Mouse (Mus musculus): Measurements from ENCODE around the gene Hoxd3. TPM values are rescaled to one million over a fixed set of nuclear protein-coding genes. Genes with fewer than 3 reads are reported as not detected.

The Hoxd3 gene
- polyA plus RNA-seq, 1 experiment from 2014 or later = not detected

- Histone ChIP-seq H3K36me3 (ENCODE audit: insufficient read depth, low read length) (no peaks in the 10 kb centered on the region), H3K9me3 (ENCODE audit: low read length) (no peaks in the 10 kb centered on the region), H3K27me3 (replicated peaks; ENCODE audit: insufficient read depth, low read length) (peaks cover 88% of the 10 kb centered on the region), H3K9ac (replicated peaks; ENCODE audit: low read depth) (no peak overlapping the region), H3K4me1 (ENCODE audit: insufficient read depth, low read depth, low read length) (peaks cover 5% of the 10 kb centered on the region; the same call in 1 of the 2 replicates), H3K27ac (ENCODE audit: low read length) (no peak overlapping the region), H3K4me2 (replicated peaks; ENCODE audit: low read depth, low read length) (peak overlapping the region; percentile 48), H3K4me3 (ENCODE audit: low read depth, low read length) (peak overlapping the region; percentile 28; the same call in 1 of the 2 replicates)
- ATAC-seq = peak; percentile 21; the same call in 1 of the 2 replicates
- no peak for DNase-seq (ENCODE audit: low spot score)
- 4% methylated on average over 55 of the region's 78 CpGs for WGBS
- no peak for TF ChIP-seq EP300 (IDR thresholded peaks at IDR 0.05)
- no peak for TF ChIP-seq CTCF (IDR thresholded peaks at IDR 0.05)
These were observed 29.9 kb upstream of the Hoxd3 start for GRCm38 (mm10) chr2:74681594-74682531.

GRCm38 (mm10) chr2:74682796-74683195 lies 28.9 kb upstream of the Hoxd3 start:
- Histone ChIP-seq H3K9ac (replicated peaks; ENCODE audit: low read depth) (no peak overlapping the region), H3K4me2 (replicated peaks; ENCODE audit: low read depth, low read length) (peak overlapping the region; percentile 48), H3K4me3 (ENCODE audit: low read depth, low read length) (peak overlapping the region; percentile 28), H3K27ac (ENCODE audit: low read length) (no peak overlapping the region), H3K27me3 (replicated peaks; ENCODE audit: insufficient read depth, low read length) (peaks cover 90% of the 10 kb centered on the region), H3K36me3 (ENCODE audit: insufficient read depth, low read length) (no peaks in the 10 kb centered on the region), H3K4me1 (ENCODE audit: insufficient read depth, low read depth, low read length) (peaks cover 5% of the 10 kb centered on the region; the same call in 1 of the 2 replicates), H3K9me3 (ENCODE audit: low read length) (no peaks in the 10 kb centered on the region)
- TF ChIP-seq CTCF (IDR thresholded peaks at IDR 0.05) = no peak
- TF ChIP-seq EP300 (IDR thresholded peaks at IDR 0.05) = no peak
- ATAC-seq = no peak
- under 1% methylated on average over 34 of the region's 51 CpGs for WGBS
- DNase-seq (ENCODE audit: low spot score) = no peak

GRCm38 (mm10) chr2:74683471-74683951 lies 28.2 kb upstream of the Hoxd3 start:
- Histone ChIP-seq H3K27ac (ENCODE audit: low read length) (no peak overlapping the region), H3K9ac (replicated peaks; ENCODE audit: low read depth) (no peak overlapping the region), H3K27me3 (replicated peaks; ENCODE audit: insufficient read depth, low read length) (peaks cover 91% of the 10 kb centered on the region), H3K4me3 (ENCODE audit: low read depth, low read length) (no peak overlapping the region), H3K4me1 (ENCODE audit: insufficient read depth, low read depth, low read length) (peaks cover 5% of the 10 kb centered on the region; the same call in 1 of the 2 replicates), H3K9me3 (ENCODE audit: low read length) (no peaks in the 10 kb centered on the region), H3K4me2 (replicated peaks; ENCODE audit: low read depth, low read length) (no peak overlapping the region), H3K36me3 (ENCODE audit: insufficient read depth, low read length) (no peaks in the 10 kb centered on the region)
- TF ChIP-seq EP300 (IDR thresholded peaks at IDR 0.05) (no peak), CTCF (IDR thresholded peaks at IDR 0.05) (no peak)
- no peak for DNase-seq (ENCODE audit: low spot score)
- ATAC-seq = no peak
- WGBS = 2% methylated on average over 18 of the region's 18 CpGs

GRCm38 (mm10) chr2:74684106-74684505 lies 27.6 kb upstream of the Hoxd3 start:
- Histone ChIP-seq H3K27ac (ENCODE audit: low read length) (no peak overlapping the region), H3K9me3 (ENCODE audit: low read length) (no peaks in the 10 kb centered on the region), H3K4me1 (ENCODE audit: insufficient read depth, low read depth, low read length) (peaks cover 5% of the 10 kb centered on the region; the same call in 1 of the 2 replicates), H3K4me2 (replicated peaks; ENCODE audit: low read depth, low read length) (no peak overlapping the region), H3K27me3 (replicated peaks; ENCODE audit: insufficient read depth, low read length) (peaks cover 94% of the 10 kb centered on the region), H3K4me3 (ENCODE audit: low read depth, low read length) (no peak overlapping the region), H3K36me3 (ENCODE audit: insufficient read depth, low read length) (no peaks in the 10 kb centered on the region), H3K9ac (replicated peaks; ENCODE audit: low read depth) (no peak overlapping the region)
- 1% methylated on average over 12 of the region's 12 CpGs for WGBS
- no peak for TF ChIP-seq CTCF (IDR thresholded peaks at IDR 0.05)
- no peak for TF ChIP-seq EP300 (IDR thresholded peaks at IDR 0.05)
- DNase-seq (ENCODE audit: low spot score) (no peak), ATAC-seq (no peak)

GRCm38 (mm10) chr2:74685059-74685603 lies 26.6 kb upstream of the Hoxd3 start:
- Histone ChIP-seq H3K4me3 (ENCODE audit: low read depth, low read length) (no peak overlapping the region), H3K36me3 (ENCODE audit: insufficient read depth, low read length) (no peaks in the 10 kb centered on the region), H3K27ac (ENCODE audit: low read length) (no peak overlapping the region), H3K9ac (replicated peaks; ENCODE audit: low read depth) (no peak overlapping the region), H3K9me3 (ENCODE audit: low read length) (no peaks in the 10 kb centered on the region), H3K4me2 (replicated peaks; ENCODE audit: low read depth, low read length) (no peak overlapping the region), H3K4me1 (ENCODE audit: insufficient read depth, low read depth, low read length) (peaks cover 5% of the 10 kb centered on the region; the same call in 1 of the 2 replicates), H3K27me3 (replicated peaks; ENCODE audit: insufficient read depth, low read length) (peaks cover 94% of the 10 kb centered on the region)
- no peak for TF ChIP-seq CTCF (IDR thresholded peaks at IDR 0.05)
- TF ChIP-seq EP300 (IDR thresholded peaks at IDR 0.05) = no peak
- no peak for ATAC-seq
- WGBS = 15% methylated on average over 4 of the region's 4 CpGs
- no peak for DNase-seq (ENCODE audit: low spot score)

- Histone ChIP-seq H3K4me3 (ENCODE audit: low read depth, low read length) (no peak overlapping the region), H3K36me3 (ENCODE audit: insufficient read depth, low read length) (no peaks in the 10 kb centered on the region), H3K4me2 (replicated peaks; ENCODE audit: low read depth, low read length) (no peak overlapping the region), H3K9me3 (ENCODE audit: low read length) (no peaks in the 10 kb centered on the region), H3K9ac (replicated peaks; ENCODE audit: low read depth) (no peak overlapping the region), H3K4me1 (ENCODE audit: insufficient read depth, low read depth, low read length) (peaks cover 5% of the 10 kb centered on the region; the same call in 1 of the 2 replicates), H3K27ac (ENCODE audit: low read length) (no peak overlapping the region), H3K27me3 (replicated peaks; ENCODE audit: insufficient read depth, low read length) (peaks cover 92% of the 10 kb centered on the region)
- TF ChIP-seq EP300 (IDR thresholded peaks at IDR 0.05) (no peak), CTCF (IDR thresholded peaks at IDR 0.05) (peak; percentile 66)
- DNase-seq (ENCODE audit: low spot score) (peak; percentile 69), ATAC-seq (no peak)
- WGBS = 7% methylated on average over 17 of the region's 17 CpGs
These were observed 25.3 kb upstream of the Hoxd3 start for GRCm38 (mm10) chr2:74686301-74686987.
